8 mouse cellular contexts compared by ENCODE assay signal in the genomic region with DNA sequence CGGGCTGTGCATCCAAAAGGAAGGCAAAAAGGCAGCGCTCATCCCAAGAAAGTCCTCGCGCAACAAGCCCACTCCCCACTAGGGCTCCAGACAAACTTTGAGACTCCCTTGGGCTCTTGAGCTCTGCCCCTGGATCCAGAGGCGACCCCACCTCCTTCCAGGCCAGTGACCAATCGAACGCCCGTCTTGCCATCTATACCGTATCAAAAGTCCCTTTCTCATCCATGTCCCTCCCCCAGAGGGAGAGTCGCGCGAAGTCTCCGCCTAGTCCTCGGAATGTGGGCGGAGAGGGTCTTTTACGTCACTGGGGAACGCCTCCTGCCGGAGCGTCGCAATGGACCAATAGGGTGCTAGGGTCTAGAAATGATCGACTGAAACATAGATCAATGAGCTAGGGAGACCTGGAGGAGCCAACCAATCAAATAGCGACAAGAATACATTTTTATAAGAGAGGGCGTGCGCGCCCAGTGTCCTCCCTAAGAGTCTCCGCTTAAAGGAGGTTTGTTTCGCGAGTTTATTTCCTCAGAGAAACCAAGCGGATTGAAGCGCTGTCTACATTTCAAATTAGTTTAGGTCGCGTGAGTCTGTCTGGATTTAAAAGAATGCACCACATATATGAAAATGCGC. TPM values are rescaled to one million over a fixed set of nuclear protein-coding genes. Genes with fewer than 3 reads are reported as not detected.
DNase-seq lines count a peak whose midpoint lies in the region; ATAC-seq lines count a peak whose summit lies in the region.

A gene (minus strand): TSS at position 106 of the 627 bp plus-strand sequence.

- H3K36me3 ChIP-seq in embryonic facial prominence, embryonic 10.5 days (replicated peaks): no peaks in the 10 kb centered on the region
- no peaks in the 10 kb centered on the region for H3K36me3 ChIP-seq in intestine, embryonic 15.5 days

- H3K4me2 ChIP-seq in intestine, embryonic 15.5 days (replicated peaks): peak within 1 kb of the TSS; percentile 71

- no peaks in the 10 kb centered on the region for H3K9me3 ChIP-seq in embryonic facial prominence, embryonic 10.5 days
- no peaks in the 10 kb centered on the region for H3K9me3 ChIP-seq in intestine, embryonic 15.5 days

- ATAC-seq in intestine, embryonic 15.5 days: peak; percentile 99
- ATAC-seq in megakaryocyte-erythroid progenitor cell, adult 5-6 weeks (replicated peaks; ENCODE audit: low FRiP score, low TSS enrichment, poor library complexity, severe bottlenecking): peak; percentile 97

- peak within 1 kb of the TSS; percentile 92 for H3K4me3 ChIP-seq in embryonic facial prominence, embryonic 10.5 days
- peak within 1 kb of the TSS; percentile 83 for H3K4me3 ChIP-seq in intestine, embryonic 15.5 days (replicated peaks)

- DNase-seq in adrenal gland, postnatal 14 days: peak; percentile 98
- peak; percentile 98 for DNase-seq in embryonic facial prominence, embryonic 10.5 days (ENCODE audit: low spot score)
- peak; percentile 75 to 93 for DNase-seq in gastrocnemius, postnatal 4 days (ENCODE audit: low spot score in 2 of 2)
- peak; percentile 95 to 99 for DNase-seq in left cerebral cortex, postnatal 14 days (ENCODE audit: low spot score in 2 of 2)
- DNase-seq in right cerebral cortex, postnatal 14 days: peak; percentile 90
- peak; percentile 87 for DNase-seq in urinary bladder, postnatal 25 days (ENCODE audit: low spot score)

- peak within 1 kb of the TSS; percentile 90 for H3K27ac ChIP-seq in embryonic facial prominence, embryonic 10.5 days (replicated peaks)
- H3K27ac ChIP-seq in intestine, embryonic 15.5 days: peak within 1 kb of the TSS; percentile 88

- peaks cover 37% of the 10 kb centered on the region for H3K4me1 ChIP-seq in embryonic facial prominence, embryonic 10.5 days
- H3K4me1 ChIP-seq in intestine, embryonic 15.5 days (replicated peaks): peaks cover 19% of the 10 kb centered on the region; the same call in 1 of the 2 replicates

- WGBS in embryonic facial prominence, embryonic 10.5 days: under 1% methylated on average over 33 of the region's 33 CpGs
- under 1% methylated on average over 33 of the region's 33 CpGs for WGBS in intestine, embryonic 15.5 days

- intact Hi-C loops in left cerebral cortex, postnatal 14 days (cut with DNase I): loop anchor here (5.0 kb wide), 1 partner anchor 385 kb away; no protein-coding TSS in a partner anchor

- H3K9ac ChIP-seq in intestine, embryonic 15.5 days: peak within 1 kb of the TSS; percentile 86

- no peaks in the 10 kb centered on the region for H3K27me3 ChIP-seq in embryonic facial prominence, embryonic 10.5 days (replicated peaks; ENCODE audit: low read depth, poor library complexity, severe bottlenecking)
- H3K27me3 ChIP-seq in intestine, embryonic 15.5 days (replicated peaks): no peaks in the 10 kb centered on the region

RNA-seq across cellular contexts. Expression of the gene that starts here (rescaled TPM):
- 50.0 and 50.8 TPM in 2 replicates for total RNA-seq in adrenal gland, postnatal 14 days (2021)
- 12.4 and 12.5 TPM in 2 replicates for polyA plus RNA-seq in embryonic facial prominence, embryonic 10.5 days (2016; fragmentation: Nextera tagmentation; extraction: Ambion mirVana)
- 10 to 100 TPM; 35.6 to 37.4 TPM for total RNA-seq in gastrocnemius, postnatal 4 days (2021)
- 15.6 and 15.8 TPM in 2 replicates for polyA plus RNA-seq in intestine, embryonic 15.5 days (2015; fragmentation: Nextera tagmentation; extraction: Ambion mirVana)
- 1 to 10 TPM; 6.7 to 8.1 TPM for total RNA-seq in left cerebral cortex, postnatal 14 days (2021)
- total RNA-seq in megakaryocyte-erythroid progenitor cell, adult 5-6 weeks (2014; fragmentation: Nextera tagmentation): 15.3 and 18.3 TPM in 2 replicates
- total RNA-seq in megakaryocyte-erythroid progenitor cell, adult 5-6 weeks (2017): 3.4 and 7.3 TPM in 2 replicates

Comparison
In these comparisons a context has a peak if more than half of its experiments do, and no peak if none do; other contexts are left out.
1. Peak in every context shown above with its lines: DNase-seq, ATAC-seq, H3K4me3 ChIP-seq and H3K27ac ChIP-seq.